ENCODE assay signal across 8 mouse cellular contexts in the genomic region with DNA sequence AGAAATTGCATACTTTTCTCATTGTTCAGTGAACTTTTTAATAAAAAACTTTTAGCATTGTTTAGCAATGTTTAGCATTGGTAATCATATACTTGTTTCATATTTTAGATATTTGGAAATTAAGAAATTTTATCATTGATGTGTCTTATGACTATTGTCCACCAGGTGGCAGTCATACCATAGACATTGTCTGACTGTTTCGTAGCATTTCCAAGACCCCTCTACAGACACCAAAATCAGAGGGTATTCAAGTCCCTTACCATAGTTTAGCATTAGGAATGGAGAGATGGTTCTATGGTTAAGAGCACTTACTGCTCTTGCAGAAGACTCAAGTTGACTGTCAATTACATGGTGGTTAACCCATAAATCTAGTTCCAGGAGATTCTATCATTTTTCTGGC. TPM values are rescaled to one million over a fixed set of nuclear protein-coding genes. Genes with fewer than 3 reads are reported as not detected.
DNase-seq lines count a peak whose midpoint lies in the region; ATAC-seq lines count a peak whose summit lies in the region.

No protein-coding gene starts in this region.

- ATAC-seq in cerebellum, adult (ENCODE audit: insufficient number of reproducible peaks, low FRiP score, low TSS enrichment): no peak
- ATAC-seq in megakaryocyte progenitor cell, adult 5-6 weeks (replicated peaks; ENCODE audit: poor library complexity): peak; percentile 57

- DNase-seq in cerebellum, postnatal 10 days: peak; percentile 47 to 71
- DNase-seq in left cerebral cortex, postnatal 14 days (ENCODE audit: low spot score in 2 of 2): peak; percentile 6 to 26
- DNase-seq in left cerebral cortex, adult 8-10 months (ENCODE audit: low spot score in 2 of 2): no peak
- DNase-seq in ZHBTc4 (ENCODE audit: low read depth, low spot score): peak; percentile 30
- DNase-seq in heart, postnatal 36 days: no peak
- DNase-seq in adrenal gland, postnatal 14 days: no peak

- intact Hi-C loops in left cerebral cortex, postnatal 14 days (cut with DNase I): loop anchor here (2.0 to 10.0 kb wide), 3 partner anchors 242 to 752 kb away; no protein-coding TSS in a partner anchor
- intact Hi-C loops in heart, postnatal 36 days (cut with DNase I): loop anchor here (2.0 to 10.0 kb wide), 2 partner anchors 752 to 1262 kb away; no protein-coding TSS in a partner anchor

RNA-seq across cellular contexts. Expression of a gene that starts 39.5 kb away (rescaled TPM):
- total RNA-seq in left cerebral cortex, postnatal 14 days (2021): 10 to 100 TPM; 39.4 to 39.6 TPM
- 10 to 100 TPM; 37.1 to 43.7 (median 41.6) TPM for total RNA-seq in left cerebral cortex, adult 8-10 months (2022)
- 114 and 116 TPM in 2 replicates for total RNA-seq in megakaryocyte progenitor cell, adult 5-6 weeks (2015)
- total RNA-seq in megakaryocyte progenitor cell, adult 5-6 weeks (2017): 116 and 153 TPM in 2 replicates
- total RNA-seq in heart, postnatal 36 days (2021): 10 to 100 TPM; 21.7 to 26.6 TPM
- 62.4 and 62.7 TPM in 2 replicates for total RNA-seq in adrenal gland, postnatal 14 days (2021)

Comparison
In these comparisons a context has a peak if more than half of its experiments do, and no peak if none do; other contexts are left out.
1. DNase-seq: peak in cerebellum, postnatal 10 days (2 of 2), left cerebral cortex, postnatal 14 days (2 of 2) and ZHBTc4 (single experiment); none in left cerebral cortex, adult 8-10 months (0 of 2), heart, postnatal 36 days (0 of 2) and adrenal gland, postnatal 14 days (single experiment).